Mouse (Mus musculus): Measurements from ENCODE around the gene Plp2.

DNA sequence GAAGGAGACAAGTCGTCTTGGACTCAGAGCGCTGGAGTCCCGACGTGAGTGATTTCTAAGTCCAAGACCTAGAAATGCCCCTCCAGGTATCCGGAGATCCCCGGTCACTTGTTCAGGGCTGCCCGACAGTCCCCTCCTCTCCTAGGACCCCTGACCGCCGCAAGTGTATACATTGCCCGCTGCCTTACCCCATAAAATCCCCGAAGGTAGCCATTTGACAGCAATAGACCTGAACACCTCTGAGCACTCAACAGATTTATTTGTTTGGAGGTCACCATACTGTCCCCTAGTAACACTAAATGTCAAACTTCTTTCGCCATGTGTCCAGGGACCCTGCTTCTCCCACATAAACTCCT lies 8.8 kb upstream of the Plp2 start:
- TF ChIP-seq POLR2A (IDR thresholded peaks at IDR 0.05; ENCODE audit: insufficient read depth, low read depth, low read length) (no peak), EP300 (IDR thresholded peaks at IDR 0.05; ENCODE audit: insufficient read depth, low read depth, low read length) (no peak)

All from heart, adult 2 months (tissue).